Mouse (Mus musculus) stomach, embryonic 16.5 days (tissue): Measurements from ENCODE around the gene Gcdh. TPM values are rescaled to one million over a fixed set of nuclear protein-coding genes. Genes with fewer than 3 reads are reported as not detected.

Experiments
- ATAC-seq: fragments of 200-750 bp; cut with Nextera tagmentation; 2 replicates; pipeline ENCODE4 v1.8.0; 2017; ENCODE audit warnings: moderate number of reproducible peaks, moderate TSS enrichment; ENCODE audit not compliant: insufficient read depth, low FRiP score
- H3K27ac ChIP-seq: fragments of 300-500 bp; sonication (generic); 2 replicates; pipeline ENCODE4 v1.5.1; 2014; ENCODE audit warnings: low read length
- H3K27me3 ChIP-seq: fragments of 300-500 bp; sonication (generic); 2 replicates; pipeline ENCODE4 v1.6.1; 2014; ENCODE audit warnings: low read length, control low read depth, mixed read lengths; ENCODE audit not compliant: control insufficient read depth, insufficient read depth
- H3K36me3 ChIP-seq: fragments of 300-500 bp; sonication (generic); 2 replicates; pipeline ENCODE4 v1.6.1; 2014; ENCODE audit warnings: low read length; ENCODE audit not compliant: control insufficient read depth, insufficient read depth
- H3K4me1 ChIP-seq: fragments of 300-500 bp; sonication (generic); 2 replicates; pipeline ENCODE4 v1.6.1; 2014; ENCODE audit warnings: low read length, control low read depth, mixed read lengths; ENCODE audit not compliant: control insufficient read depth, insufficient read depth
- H3K4me2 ChIP-seq: fragments of 300-500 bp; sonication (generic); 2 replicates; pipeline ENCODE4 v1.6.1; 2014; ENCODE audit warnings: low read depth, low read length, mixed read lengths
- H3K4me3 ChIP-seq: fragments of 300-500 bp; sonication (generic); replicated peaks from 2 replicates; pipeline ENCODE4 v1.5.1; 2014; ENCODE audit warnings: mild to moderate bottlenecking, low read length
- H3K9ac ChIP-seq: fragments of 300-500 bp; sonication (generic); 2 replicates; pipeline ENCODE4 v1.6.1; 2014; ENCODE audit warnings: low read length
- H3K9me3 ChIP-seq: fragments of 300-500 bp; sonication (generic); replicated peaks from 2 replicates; pipeline ENCODE4 v1.6.1; 2016; ENCODE audit warnings: low read length, control low read depth; ENCODE audit not compliant: control insufficient read depth
- WGBS: fragments of 180-500 bp; shearing (Covaris S2); extraction: QIAGEN DNeasy Blood & Tissue Kit; methylation state at CpG from one replicate; pipeline ENCODE4 v1.1.7; 2014; 5-methylcytosine and 5-hydroxymethylcytosine counted together
- polyA plus RNA-seq: library from polyadenylated mRNA; unstranded; fragments of >200 nt; fragmentation: Nextera tagmentation; extraction: Ambion mirVana; gene quantifications from 2 replicates; pipeline ENCODE4 v1.2.1, GENCODE M21; 2015

Gcdh gene
- polyA plus RNA-seq, 1 experiment from 2014 or later = 41.1 TPM

DNA sequence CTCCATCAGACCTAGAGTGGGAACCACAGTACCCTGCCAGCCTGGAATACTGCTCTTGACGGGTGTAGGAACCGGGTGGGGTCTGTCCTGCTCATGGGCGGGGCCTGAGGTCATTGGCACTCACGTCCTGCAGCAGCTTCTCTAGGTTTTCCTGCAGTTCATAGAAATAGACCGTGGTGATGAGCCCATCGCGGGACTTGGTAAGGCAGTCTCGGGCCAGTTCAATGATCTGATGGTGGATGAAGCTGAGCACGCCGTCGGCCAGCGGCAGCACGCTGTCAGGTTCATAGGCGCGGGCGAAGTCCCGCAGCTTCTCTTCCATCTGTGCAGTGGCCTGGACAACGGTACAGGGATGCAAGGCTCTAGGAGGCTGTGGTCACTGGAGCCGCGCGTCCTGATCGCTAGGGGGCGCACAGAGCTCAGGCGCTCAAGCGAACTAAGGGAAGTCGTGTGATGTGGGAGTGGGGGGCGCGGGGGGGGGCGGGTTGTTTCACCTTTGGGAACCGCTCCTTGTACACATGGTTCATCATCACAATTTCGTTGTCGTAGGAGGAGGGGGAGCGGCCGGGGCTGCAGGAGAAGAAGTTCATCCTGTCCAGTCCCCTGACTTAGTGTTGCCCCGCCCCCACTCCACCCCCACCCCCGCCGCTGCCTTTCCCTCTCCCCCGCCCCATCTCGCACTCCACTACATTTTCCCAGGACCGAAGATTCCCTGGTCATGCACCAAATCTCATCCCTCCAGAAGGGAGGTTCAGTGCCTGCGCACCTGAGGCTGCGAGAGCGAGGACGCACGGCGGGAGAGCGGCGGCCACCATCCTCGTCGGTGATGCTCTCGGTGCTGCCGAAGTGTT is 35.0 kb upstream of the Gcdh start:
- Histone ChIP-seq H3K4me2 (peak overlapping the region; percentile 67), H3K27me3 (peaks cover 20% of the 10 kb centered on the region; the same call in 1 of the 2 replicates), H3K9me3 (no peaks in the 10 kb centered on the region), H3K27ac (no peak overlapping the region), H3K36me3 (no peaks in the 10 kb centered on the region), H3K4me1 (0 out of 2 replicates have a peak, but pooled peaks cover 3% of the 10 kb centered on the region), H3K4me3 (peak overlapping the region; percentile 36), H3K9ac (peak overlapping the region; percentile 12; the same call in 1 of the 2 replicates)
- peak; percentile 79; the same call in 1 of the 2 replicates for ATAC-seq
- 3% methylated on average over 51 of the region's 52 CpGs for WGBS

DNA sequence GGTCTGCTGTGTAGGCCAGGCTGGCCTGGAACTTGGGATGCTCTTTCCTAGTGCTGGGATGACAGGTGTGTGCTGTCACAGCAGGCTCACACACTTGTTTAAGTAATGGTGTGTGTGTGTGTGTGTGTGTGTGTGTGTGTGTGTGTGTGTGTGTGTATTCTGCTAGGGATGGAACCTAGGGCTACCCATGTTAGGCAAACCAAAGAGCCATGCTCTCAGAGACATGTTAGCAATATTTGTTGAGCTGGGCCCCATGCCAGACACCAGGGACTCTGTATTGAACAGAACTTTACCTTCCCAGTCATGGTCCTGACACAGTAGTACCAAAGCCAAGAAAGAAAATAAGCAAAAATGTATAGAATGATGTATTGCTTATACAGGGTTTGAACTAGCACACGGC is 33.8 kb upstream of the Gcdh start:
- 73% methylated on average over 1 of the region's 1 CpGs for WGBS
- 0 out of 2 replicates have a peak, but pooled peaks cover 3% of the 10 kb centered on the region for H3K4me1 ChIP-seq
- ATAC-seq = no peak

GRCm38 (mm10) chr8:84925557-84925956 is 31.8 kb upstream of the Gcdh start:
- WGBS = 71% methylated on average over 7 of the region's 7 CpGs
- no peak for ATAC-seq

More for the DNA sequence above, 33.8 kb upstream of the Gcdh start:
- Histone ChIP-seq H3K27me3 (peaks cover 18% of the 10 kb centered on the region; the same call in 1 of the 2 replicates), H3K36me3 (no peaks in the 10 kb centered on the region), H3K9ac (no peak overlapping the region), H3K27ac (no peak overlapping the region), H3K9me3 (no peaks in the 10 kb centered on the region), H3K4me3 (no peak overlapping the region), H3K4me2 (no peak overlapping the region)

DNA sequence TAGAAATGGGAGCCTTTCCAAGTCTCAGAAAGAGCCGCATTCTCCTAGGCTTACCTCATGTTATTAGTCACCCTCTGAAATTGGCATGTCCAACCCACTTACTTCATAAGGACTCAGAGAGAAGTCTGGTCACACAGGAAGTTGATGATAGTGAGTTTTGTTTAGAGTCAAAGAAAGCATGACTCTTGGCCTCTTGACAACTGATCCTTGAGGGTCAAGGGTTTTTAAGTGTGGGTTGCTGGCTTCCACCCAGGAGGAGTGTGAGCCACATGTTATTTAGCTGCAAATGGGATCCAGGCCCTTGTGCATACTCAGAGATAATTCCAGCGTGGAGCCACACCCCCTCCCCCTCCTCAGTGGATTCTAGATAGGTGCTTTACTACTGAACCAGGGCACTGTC is 27.9 kb upstream of the Gcdh start:
- WGBS = 75% methylated on average over 2 of the region's 2 CpGs
- Histone ChIP-seq H3K9ac (no peak overlapping the region), H3K4me2 (no peak overlapping the region), H3K27ac (no peak overlapping the region), H3K9me3 (no peaks in the 10 kb centered on the region), H3K36me3 (no peaks in the 10 kb centered on the region), H3K4me3 (no peak overlapping the region), H3K4me1 (no peaks in the 10 kb centered on the region), H3K27me3 (peaks cover 4% of the 10 kb centered on the region; the same call in 1 of the 2 replicates)
- ATAC-seq = no peak

More at GRCm38 (mm10) chr8:84925557-84925956, 31.8 kb upstream of the Gcdh start:
- Histone ChIP-seq H3K9me3 (no peaks in the 10 kb centered on the region), H3K4me1 (0 out of 2 replicates have a peak, but pooled peaks cover 3% of the 10 kb centered on the region), H3K9ac (no peak overlapping the region), H3K27ac (no peak overlapping the region), H3K4me2 (no peak overlapping the region), H3K36me3 (no peaks in the 10 kb centered on the region), H3K27me3 (peaks cover 16% of the 10 kb centered on the region; the same call in 1 of the 2 replicates), H3K4me3 (no peak overlapping the region)

DNA sequence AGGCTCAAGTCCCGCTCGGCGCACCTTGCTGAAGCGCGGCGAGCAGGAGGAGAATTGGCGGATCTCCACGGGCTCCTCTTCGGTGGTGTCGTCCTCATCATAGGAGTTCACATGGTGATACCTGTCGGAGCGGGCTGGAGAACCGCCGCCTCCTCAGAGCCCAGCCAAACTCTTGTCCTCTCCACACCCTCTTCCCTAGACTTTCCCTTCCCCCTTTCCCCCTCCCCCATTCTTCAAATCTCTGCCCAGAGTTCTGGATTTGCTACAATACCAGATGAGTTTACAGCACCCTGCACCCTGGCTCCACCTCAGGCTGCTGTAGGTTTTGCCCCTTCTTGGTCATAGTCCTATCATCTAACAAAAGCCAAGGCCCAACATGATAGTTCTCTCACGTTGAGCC is 24.9 kb upstream of the Gcdh start:
- peaks cover 4% of the 10 kb centered on the region; the same call in 1 of the 2 replicates for H3K27me3 ChIP-seq
- ATAC-seq = no peak
- no peak overlapping the region for H3K4me3 ChIP-seq
- no peak overlapping the region for H3K27ac ChIP-seq
- WGBS = 90% methylated on average over 15 of the region's 15 CpGs
- no peaks in the 10 kb centered on the region for H3K4me1 ChIP-seq
- H3K9me3 ChIP-seq = 0 out of 2 replicates have a peak, but pooled peaks cover 6% of the 10 kb centered on the region
- H3K36me3 ChIP-seq = no peaks in the 10 kb centered on the region; the same call in 1 of the 2 replicates
- H3K9ac ChIP-seq = no peak overlapping the region
- H3K4me2 ChIP-seq = no peak overlapping the region

- Histone ChIP-seq H3K4me3 (no peak overlapping the region), H3K4me1 (peaks cover 2% of the 10 kb centered on the region; the same call in 1 of the 2 replicates), H3K9me3 (0 out of 2 replicates have a peak, but pooled peaks cover 6% of the 10 kb centered on the region), H3K4me2 (no peak overlapping the region), H3K27ac (no peak overlapping the region), H3K36me3 (no peaks in the 10 kb centered on the region; the same call in 1 of the 2 replicates), H3K27me3 (peaks cover 10% of the 10 kb centered on the region), H3K9ac (no peak overlapping the region)
- 47% methylated on average over 20 of the region's 20 CpGs for WGBS
- no peak for ATAC-seq
These were observed 24.1 kb upstream of the Gcdh start for GRCm38 (mm10) chr8:84917781-84918180.

DNA sequence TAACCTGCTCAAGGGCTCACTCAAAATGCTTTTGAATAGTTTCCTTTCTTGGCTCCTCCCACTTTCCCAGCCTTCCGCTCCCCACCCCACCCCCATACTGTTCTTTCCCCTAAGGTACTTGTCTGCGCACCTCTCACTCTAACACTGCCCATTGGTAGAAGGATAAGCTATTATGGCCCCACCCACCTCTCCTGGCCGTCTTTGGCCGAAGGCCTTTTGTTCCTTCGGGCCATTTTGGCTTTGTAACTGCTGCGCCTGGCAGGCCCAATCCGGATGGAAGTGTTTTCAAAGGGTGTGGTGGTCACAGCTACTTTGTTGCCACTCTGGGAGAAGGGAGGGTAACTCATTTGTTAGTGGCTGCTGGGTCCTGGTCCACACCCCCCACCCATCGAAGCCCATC is 21.5 kb upstream of the Gcdh start:
- Histone ChIP-seq H3K27me3 (peaks cover 25% of the 10 kb centered on the region), H3K9ac (no peak overlapping the region), H3K4me3 (no peak overlapping the region), H3K9me3 (0 out of 2 replicates have a peak, but pooled peaks cover 6% of the 10 kb centered on the region), H3K4me1 (peaks cover 3% of the 10 kb centered on the region; the same call in 1 of the 2 replicates), H3K36me3 (no peaks in the 10 kb centered on the region; the same call in 1 of the 2 replicates), H3K27ac (no peak overlapping the region), H3K4me2 (no peak overlapping the region)
- ATAC-seq = no peak
- 86% methylated on average over 8 of the region's 8 CpGs for WGBS

GRCm38 (mm10) chr8:84913960-84914359 is 20.2 kb upstream of the Gcdh start:
- peak overlapping the region; percentile 79 for H3K4me2 ChIP-seq
- H3K27me3 ChIP-seq = peaks cover 25% of the 10 kb centered on the region
- no peak for ATAC-seq
- H3K4me3 ChIP-seq = peak overlapping the region; percentile 53; the same call in 1 of the 2 replicates
- no peak overlapping the region for H3K9ac ChIP-seq
- no peaks in the 10 kb centered on the region; the same call in 1 of the 2 replicates for H3K36me3 ChIP-seq
- 0 out of 2 replicates have a peak, but pooled peaks cover 6% of the 10 kb centered on the region for H3K9me3 ChIP-seq
- H3K27ac ChIP-seq = no peak overlapping the region
- H3K4me1 ChIP-seq = peaks cover 8% of the 10 kb centered on the region
- 23% methylated on average over 4 of the region's 4 CpGs for WGBS

DNA sequence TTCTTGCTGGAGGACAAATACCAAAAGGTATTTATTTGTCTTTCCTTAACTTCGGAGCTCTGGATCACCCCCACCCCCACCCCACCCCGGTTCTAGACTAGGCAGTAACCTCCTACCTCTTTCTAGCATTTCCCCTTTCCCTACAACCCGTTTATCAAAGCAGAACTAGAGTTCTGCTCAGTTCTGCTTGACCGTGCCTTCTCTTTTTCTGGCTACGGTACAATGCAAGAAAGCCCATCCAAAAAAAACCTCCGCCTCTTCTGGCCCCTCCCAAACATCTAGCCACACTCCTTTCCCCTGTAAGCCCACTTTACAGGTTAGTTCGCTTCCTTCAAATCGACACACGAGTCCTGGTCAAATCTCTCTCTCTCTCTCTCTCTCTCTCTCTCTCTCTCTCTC is 19.8 kb upstream of the Gcdh start:
- H3K4me3 ChIP-seq = peak overlapping the region; percentile 53
- H3K4me2 ChIP-seq = peak overlapping the region; percentile 79
- peaks cover 11% of the 10 kb centered on the region for H3K4me1 ChIP-seq
- peaks cover 23% of the 10 kb centered on the region for H3K27me3 ChIP-seq
- WGBS = 8% methylated on average over 9 of the region's 9 CpGs
- 0 out of 2 replicates have a peak, but pooled peaks cover 6% of the 10 kb centered on the region for H3K9me3 ChIP-seq
- H3K9ac ChIP-seq = peak overlapping the region; percentile 66
- no peaks in the 10 kb centered on the region; the same call in 1 of the 2 replicates for H3K36me3 ChIP-seq
- no peak for ATAC-seq
- H3K27ac ChIP-seq = peak overlapping the region; percentile 14; the same call in 1 of the 2 replicates
